Mouse (Mus musculus): ENCODE results near the gene Alpl.

- TF ChIP-seq GATA1 (IDR thresholded peaks at IDR 0.05; ENCODE audit: low read length) = no peak
- TF ChIP-seq TAL1 (IDR thresholded peaks at IDR 0.05; ENCODE audit: low read length) = no peak
Observed at GRCm38 (mm10) chr4:137771749-137772148, 24.4 kb downstream of the Alpl start.

All from erythroblast, embryonic 14.5 days (primary cell).